Mouse (Mus musculus): Measurements from ENCODE around the gene Pld5.

Gene Pld5

GRCm38 (mm10) chr1:175938731-175939130 is 336.4 kb downstream of the Pld5 start:
- DNase-seq = no peak

DNA sequence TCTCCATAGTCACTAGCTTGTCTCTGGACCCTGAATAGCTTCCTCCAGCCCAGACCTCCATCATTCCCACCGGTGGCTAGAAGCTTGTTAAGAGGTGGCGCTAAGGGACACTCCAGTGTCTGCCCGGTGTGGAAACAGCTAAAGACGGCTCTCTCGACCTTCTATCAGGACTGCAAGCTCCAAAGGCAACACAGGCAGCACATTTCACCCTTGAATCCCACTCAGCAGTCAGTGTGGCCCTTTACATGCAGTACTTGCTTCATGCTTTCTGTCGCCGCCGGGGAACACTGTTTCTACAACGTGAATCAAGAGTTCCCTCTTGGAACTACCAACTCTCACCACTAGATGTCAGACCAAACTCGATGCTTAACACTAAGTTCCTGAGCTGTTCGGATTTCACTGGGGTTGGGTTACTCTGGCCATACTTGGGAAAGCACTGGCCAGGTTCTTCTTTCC is 338.8 kb downstream of the Pld5 start:
- peak; percentile 67 for DNase-seq

DNA sequence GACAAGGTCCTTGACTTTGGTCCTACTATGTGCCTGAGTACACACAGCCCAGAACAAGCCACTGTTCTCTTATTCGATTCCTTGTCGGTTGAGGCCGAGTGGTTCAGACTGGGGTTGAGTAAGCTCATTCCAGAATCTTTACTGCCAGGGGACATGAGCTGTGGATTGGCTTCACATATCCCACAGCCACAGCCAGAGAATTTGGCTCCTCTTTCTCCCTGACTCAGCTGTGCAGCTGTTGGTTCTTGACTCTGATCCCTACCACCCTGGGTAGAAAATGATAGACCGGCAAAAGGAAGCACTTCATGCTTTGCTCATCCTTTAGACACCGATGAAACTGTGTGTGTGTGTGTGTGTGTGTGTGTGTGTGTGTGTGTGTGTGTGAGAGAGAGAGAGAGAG is 343.7 kb downstream of the Pld5 start:
- DNase-seq = no peak

DNA sequence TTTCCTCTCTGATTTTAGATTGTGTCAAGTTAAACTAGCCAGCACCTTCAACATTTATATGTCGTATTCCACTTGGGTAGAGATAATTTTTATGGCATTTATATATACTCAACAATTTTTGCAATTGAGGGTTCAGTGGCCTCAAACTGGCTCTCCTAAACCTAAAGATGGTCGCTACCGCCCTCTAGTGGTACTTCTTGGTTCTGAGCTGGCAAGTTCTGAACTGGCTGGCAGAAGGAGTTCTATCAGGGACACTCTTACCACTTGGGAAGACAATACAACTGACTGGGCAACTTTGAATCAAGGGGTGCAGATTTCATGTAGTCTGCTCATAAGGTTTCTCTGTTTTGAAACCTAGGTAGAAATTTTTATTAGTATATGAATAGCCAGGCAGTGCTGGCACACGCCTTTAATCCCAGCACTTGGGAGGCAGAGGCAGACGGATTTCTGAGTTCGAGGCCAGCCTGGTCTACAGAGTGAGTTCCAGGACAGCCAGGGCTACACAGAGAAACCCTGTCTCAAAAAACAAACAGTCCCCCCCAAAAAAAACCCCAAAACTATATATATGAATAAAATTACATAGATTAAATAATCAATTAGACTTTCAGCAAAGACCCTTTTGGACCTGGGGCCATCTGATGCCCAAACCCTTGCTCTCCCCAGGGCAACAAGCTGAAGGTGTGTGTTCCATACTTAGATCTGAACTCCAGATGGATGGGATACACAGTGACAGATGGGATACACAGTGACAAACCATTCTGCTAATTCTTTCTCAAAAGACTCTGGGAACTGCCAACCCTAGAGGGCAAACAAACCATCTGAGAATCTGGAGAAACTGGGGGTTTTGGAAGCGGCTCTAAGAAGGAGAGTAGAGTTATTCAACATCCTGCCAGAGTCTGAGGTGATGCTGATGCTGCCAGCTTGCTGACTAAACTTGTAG is 351.0 kb downstream of the Pld5 start:
- DNase-seq = peak; percentile 72

DNA sequence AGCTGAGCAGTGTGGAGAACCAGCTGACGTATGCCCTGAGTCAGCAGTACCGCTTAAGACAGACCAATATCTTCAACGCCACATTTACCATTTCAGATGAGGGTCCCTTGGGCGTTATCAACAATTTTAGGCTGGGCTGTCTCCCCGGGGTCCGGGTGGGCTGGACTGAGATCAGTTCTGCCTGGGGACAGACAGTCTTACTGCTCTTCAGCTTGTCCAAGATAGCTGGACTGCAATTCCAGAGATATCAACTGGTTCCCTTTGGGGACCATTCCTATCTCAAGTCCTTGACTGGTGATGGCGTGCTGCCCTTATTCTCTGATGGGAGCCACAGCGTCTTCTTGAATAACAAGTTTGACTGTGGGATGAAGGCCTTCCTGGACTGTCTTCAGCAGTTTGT is 354.0 kb downstream of the Pld5 start:
- no peak for DNase-seq

DNA sequence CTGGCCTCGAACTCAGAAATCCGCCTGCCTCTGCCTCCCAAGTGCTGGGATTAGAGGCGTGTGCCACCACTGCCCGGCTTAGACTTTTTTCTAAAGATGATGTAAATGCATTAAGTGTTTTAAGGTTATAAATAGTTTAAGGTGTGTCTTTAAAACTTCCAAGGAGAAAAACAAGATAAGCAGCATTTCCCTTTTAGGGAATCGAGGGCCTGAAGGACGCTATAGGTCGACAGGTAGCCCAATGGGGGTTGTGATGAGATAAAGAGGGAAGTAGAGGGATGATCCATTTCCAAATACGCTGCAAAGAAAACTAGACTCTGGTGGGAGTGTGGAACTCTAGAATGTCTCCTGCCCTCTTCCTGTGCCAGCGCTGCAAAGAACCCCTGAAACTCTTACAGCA is 355.1 kb downstream of the Pld5 start, which contains the start of gene Gm38100:
Gene Gm38100 (plus strand): TSS at position 301 of the 400 bp plus-strand sequence.
- DNase-seq = no peak

- no peak for DNase-seq
Measured at GRCm38 (mm10) chr1:175913728-175914303, 361.3 kb downstream of the Pld5 start.

Data from kidney, adult 9 months (tissue).